Mouse (Mus musculus) E14TG2a.4 (cell line): ENCODE data around the gene Sdk2.

Experiments used
- CTCF ChIP-seq: conservative IDR thresholded peaks from 2 replicates; pipeline ENCODE4 v1.5.1; 2014; ENCODE audit warnings: low read length
- POU5F1 ChIP-seq: IDR thresholded peaks from 2 replicates; pipeline ENCODE4 v1.6.1; 2014; ENCODE audit warnings: low read length, borderline replicate concordance

DNA sequence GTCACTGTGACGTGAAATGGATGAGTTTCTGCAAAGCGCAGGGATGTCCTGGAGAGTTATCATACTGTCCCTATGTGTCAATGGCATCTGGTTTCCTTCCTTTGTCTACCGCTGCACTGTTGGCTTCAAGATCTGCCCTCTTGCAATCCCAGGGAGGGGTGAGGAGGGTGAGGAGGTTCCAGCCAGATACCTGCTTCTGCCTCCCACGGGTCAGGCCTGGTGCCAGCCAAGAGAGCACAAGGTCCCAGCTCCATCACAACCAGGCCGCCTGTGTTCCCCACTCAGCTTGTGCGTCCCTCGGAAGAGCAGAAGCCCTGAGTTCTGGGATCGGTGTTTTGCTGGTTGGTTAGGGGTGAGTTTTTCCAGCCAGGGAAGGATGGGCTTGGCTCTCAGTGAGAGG, 299.6 kb downstream of the Sdk2 start:
- TF ChIP-seq CTCF (no peak), POU5F1 (no peak)
